Mouse (Mus musculus): Measurements from ENCODE around the gene Hoga1. TPM values are rescaled to one million over a fixed set of nuclear protein-coding genes. Genes with fewer than 3 reads are reported as not detected.

Gene Hoga1
- polyA plus RNA-seq, 1 experiment: 10.8 TPM

- Histone ChIP-seq H3K4me3 (ENCODE audit: control insufficient read depth, low read depth, low read length) (no peak overlapping the region), H3K27ac (ENCODE audit: control insufficient read depth, insufficient read depth, low read depth, low read length) (no peak overlapping the region), H3K36me3 (ENCODE audit: control insufficient read depth, insufficient read depth, low read length) (peaks cover 6% of the 10 kb centered on the region), H3K4me1 (ENCODE audit: control insufficient read depth, insufficient read depth, low read length) (no peaks in the 10 kb centered on the region), H3K27me3 (ENCODE audit: control insufficient read depth, insufficient read depth, low read length) (no peaks in the 10 kb centered on the region)
- TF ChIP-seq POLR2A (IDR thresholded peaks at IDR 0.05; ENCODE audit: control insufficient read depth, low read depth, low read length): no peak
- TF ChIP-seq CTCF (IDR thresholded peaks at IDR 0.05; ENCODE audit: control insufficient read depth, insufficient read depth, insufficient replicate concordance, low read depth, low read length): no peak
Observed at GRCm38 (mm10) chr19:42120451-42120850, 75.0 kb downstream of the Hoga1 start.

Other genes with a start within 250 kb of the Hoga1 start
- 33.9 and 39.1 TPM in 2 replicates for gene Arhgap19, start 243.6 kb upstream of the Hoga1 start, polyA plus RNA-seq (2012; rRNA removed)
- 103 and 140 TPM in 2 replicates for gene Frat1, start 215.6 kb upstream of the Hoga1 start, polyA plus RNA-seq (2012; rRNA removed)
- 47.7 and 64.2 TPM in 2 replicates for gene Frat2, start 197.5 kb upstream of the Hoga1 start, polyA plus RNA-seq (2012; rRNA removed)
- gene Rrp12, start 149.4 kb upstream of the Hoga1 start, polyA plus RNA-seq (2012; rRNA removed): 29.5 and 32.3 TPM in 2 replicates
- 58.2 and 64.2 TPM in 2 replicates for gene Pgam1, start 133.7 kb upstream of the Hoga1 start, polyA plus RNA-seq (2012; rRNA removed)
- gene Exosc1, start 112.2 kb upstream of the Hoga1 start, polyA plus RNA-seq (2012; rRNA removed): 27.5 and 28.5 TPM in 2 replicates
- 34.8 and 44.9 TPM in 2 replicates for gene Zdhhc16, start 112.1 kb upstream of the Hoga1 start, polyA plus RNA-seq (2012; rRNA removed)
- gene Mms19, start 64.5 kb upstream of the Hoga1 start, polyA plus RNA-seq (2012; rRNA removed): 45.8 and 46.5 TPM in 2 replicates
- 282 and 310 TPM in 2 replicates for gene Ubtd1, start 63.8 kb upstream of the Hoga1 start, polyA plus RNA-seq (2012; rRNA removed)
- 0.62 and 0.63 TPM in 2 replicates for gene Ankrd2, start 9.6 kb upstream of the Hoga1 start, polyA plus RNA-seq (2012; rRNA removed)
- 1,397 and 1,535 TPM in 2 replicates for gene 4933411K16Rik, start 6.6 kb downstream of the Hoga1 start, polyA plus RNA-seq (2012; rRNA removed)
- gene Morn4, start 40.7 kb downstream of the Hoga1 start, polyA plus RNA-seq (2012; rRNA removed): 190 TPM in 2 replicates
- 27.2 and 27.8 TPM in 2 replicates for gene Pi4k2a, start 44.9 kb downstream of the Hoga1 start, polyA plus RNA-seq (2012; rRNA removed)
- gene Avpi1, start 83.4 kb downstream of the Hoga1 start, polyA plus RNA-seq (2012; rRNA removed): 8.4 and 10.8 TPM in 2 replicates
- gene Marveld1, start 101.8 kb downstream of the Hoga1 start, polyA plus RNA-seq (2012; rRNA removed): 5.5 and 5.9 TPM in 2 replicates
- gene Zfyve27, start 118.3 kb downstream of the Hoga1 start, polyA plus RNA-seq (2012; rRNA removed): 57.8 and 60.3 TPM in 2 replicates
- gene Sfrp5, start 156.6 kb downstream of the Hoga1 start, polyA plus RNA-seq (2012; rRNA removed): 0.10 TPM in 1 of 2 replicates, not detected in the other
- gene Golga7b, start 202.0 kb downstream of the Hoga1 start, polyA plus RNA-seq (2012; rRNA removed): 6.7 and 8.7 TPM in 2 replicates

Data from testis, adult 2 months (tissue).